Mouse (Mus musculus) kidney, postnatal 10 days (tissue): ENCODE measurements at regions not wholly inside any gene's neighbourhood (a gene's known extent, or its start where the extent isn't known, plus 50 kb on each side); places are given as distances from the start of the nearest gene placed in this dataset.
A peak's percentile ranks its signal among the peaks of the same experiment; 100 is the strongest.

Source experiments
- DNase-seq: peaks from one replicate; pipeline ENCODE4 v3.0.0; 2021; ENCODE audit warnings: mixed read lengths

DNA sequence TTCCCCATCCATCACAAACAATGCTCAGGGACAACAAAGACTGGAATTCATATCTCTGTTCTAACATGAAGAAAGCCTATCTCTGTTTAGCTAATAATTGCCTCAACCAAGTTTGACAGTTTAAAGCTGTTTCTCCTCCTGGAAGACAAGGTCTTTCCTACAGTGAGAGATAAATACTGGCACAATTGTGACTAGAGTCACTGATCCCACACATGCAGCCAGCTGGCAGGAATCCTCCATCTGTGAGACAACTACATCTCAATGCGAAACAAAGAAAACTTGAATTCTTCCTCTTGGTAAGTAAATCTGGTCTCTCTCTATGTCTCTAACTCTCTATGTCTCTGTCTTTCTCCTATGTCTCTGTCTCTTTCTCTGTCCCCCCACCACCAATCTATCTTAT is 239.1 kb upstream of the Nsun2 start:
- no peak for DNase-seq

DNA sequence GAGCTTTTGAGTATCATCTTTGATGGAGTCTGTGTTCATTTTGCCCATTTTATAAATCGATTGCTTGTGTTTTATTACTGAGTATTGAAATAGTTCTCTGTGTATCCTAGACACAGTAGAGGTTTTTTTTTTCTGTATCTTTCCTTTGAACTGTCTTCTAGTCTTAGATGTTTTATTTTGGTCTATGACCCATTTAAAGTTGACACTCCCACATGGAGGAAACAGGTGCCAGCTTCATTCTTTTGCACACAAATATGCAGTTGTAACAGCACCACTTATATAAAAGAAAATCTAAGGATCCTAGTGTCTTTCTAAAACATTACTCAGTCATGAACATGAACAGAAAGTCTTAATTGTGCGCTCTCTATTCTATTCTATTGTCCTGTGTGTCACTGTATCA is 230.2 kb upstream of the Nsun2 start:
- DNase-seq: no peak

DNA sequence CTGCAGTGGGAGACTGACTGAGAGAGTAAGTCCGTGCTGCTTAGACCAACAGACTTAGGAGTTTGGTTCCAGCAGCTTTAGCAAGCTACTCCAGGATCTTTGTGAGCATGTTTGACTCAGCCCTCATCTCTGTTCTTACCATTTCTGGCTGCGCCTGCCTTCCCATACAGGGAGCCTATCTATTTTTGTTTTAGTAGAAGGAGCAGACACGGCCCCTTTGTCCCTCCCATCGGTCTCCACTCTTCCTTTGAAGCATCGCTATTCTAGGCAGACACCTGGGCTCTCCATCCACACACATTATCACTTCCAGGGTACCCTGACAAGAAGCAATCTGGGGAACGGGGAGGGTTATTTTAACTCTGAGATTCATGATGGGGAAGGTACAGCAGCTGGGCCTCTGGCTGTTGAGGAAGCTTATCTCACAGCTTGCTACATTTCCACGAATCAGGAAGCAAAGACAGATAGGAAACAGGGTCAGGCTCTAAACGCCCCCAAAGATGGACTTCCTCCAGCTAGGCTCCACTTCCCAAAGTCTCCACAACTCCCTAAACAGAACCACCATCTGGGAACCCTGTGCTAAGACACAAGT is 203.0 kb upstream of the Nsun2 start:
- DNase-seq: no peak

DNA sequence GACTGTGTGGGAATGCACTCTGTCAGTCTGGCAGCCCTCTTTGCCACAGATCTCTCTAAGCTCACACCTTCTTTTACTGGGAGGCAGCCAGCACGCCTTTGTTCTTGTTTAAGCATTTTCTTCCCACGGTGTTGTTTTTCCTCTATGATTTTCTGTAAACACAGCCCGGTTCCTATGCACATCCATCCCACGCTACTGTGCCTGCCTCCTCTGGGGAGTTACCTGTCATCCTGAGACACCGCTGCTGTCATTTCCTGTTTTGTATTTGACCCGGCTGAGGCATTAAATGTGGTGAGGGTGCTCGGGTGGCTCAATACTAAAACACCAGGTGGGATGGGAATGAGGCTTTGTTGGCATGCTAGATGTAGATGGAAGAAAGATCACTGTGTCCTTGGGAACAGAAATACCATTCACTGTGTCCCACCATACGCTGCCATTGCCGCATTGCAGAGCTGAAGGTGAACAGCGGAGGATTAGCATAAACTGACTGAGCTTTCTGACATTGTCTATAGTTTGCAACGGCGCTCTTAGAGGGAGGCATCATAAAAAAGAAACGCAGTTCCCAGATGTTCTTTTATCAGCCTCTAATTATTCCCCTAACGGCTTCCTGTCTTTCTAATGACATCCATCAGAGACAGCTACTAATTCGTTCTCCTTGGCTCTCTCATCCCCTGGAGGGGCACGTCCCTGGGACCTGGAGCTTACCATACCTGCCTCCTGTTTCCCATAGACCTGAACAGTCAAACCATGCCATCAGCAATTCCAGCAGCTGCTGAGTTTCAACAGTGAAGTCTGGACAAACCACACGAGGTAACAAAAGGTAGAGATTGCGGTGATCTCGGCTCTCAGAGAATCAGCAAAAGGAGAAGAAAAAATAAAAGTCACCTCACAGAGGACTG is 201.8 kb upstream of the Nsun2 start:
- DNase-seq: no peak

- DNase-seq: no peak
These were observed 189.7 kb upstream of the Nsun2 start for GRCm38 (mm10) chr13:69343806-69344205.

DNA sequence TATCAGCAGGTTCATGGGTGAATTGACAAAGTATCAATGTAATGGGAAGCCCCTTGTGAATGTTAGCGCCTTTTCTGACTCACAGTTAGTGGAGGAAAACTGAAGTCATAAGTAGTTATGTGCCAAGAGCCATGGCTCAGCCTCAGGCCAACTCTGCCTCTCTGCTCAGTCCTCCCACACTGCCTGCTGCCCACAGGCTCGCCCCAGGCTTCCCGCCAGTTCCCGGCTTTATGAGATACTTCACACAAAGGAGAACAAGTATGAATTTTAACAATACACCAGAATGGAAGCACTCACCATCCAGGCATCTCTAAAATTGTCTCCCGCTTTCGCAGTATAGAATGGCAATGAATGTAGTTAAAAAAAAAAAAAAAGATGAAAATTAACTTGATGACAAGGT is 176.1 kb upstream of the Nsun2 start:
- no peak for DNase-seq

DNA sequence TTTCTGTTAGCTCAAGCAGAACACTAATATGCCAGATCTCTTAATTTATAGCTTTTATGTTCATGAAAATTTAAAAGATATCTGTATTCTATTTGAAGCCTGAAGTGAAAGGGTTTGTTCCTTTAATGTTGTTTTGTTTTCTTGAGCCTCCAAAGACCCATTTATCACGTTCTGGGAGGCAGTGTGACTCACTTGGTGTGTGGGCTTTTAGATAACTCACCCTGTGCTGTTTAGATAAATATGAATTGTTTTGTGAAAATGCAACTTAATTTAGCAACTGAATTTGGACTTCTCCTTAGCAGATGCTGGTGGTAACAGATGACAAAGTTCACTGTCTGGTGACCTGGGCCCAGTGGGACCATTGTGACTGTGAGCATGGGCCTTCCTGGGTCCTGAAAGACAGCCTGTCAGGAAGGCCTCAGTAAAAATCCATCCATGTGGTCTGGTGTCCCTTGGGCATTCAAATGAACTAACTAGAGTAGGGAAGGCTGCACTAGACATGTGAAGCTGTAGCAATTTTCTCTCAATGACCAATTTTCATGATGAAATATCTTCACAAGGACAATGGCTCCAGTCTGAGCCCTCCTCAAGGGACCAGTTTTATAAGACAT is 167.6 kb upstream of the Nsun2 start:
- DNase-seq: peak; percentile 12

DNA sequence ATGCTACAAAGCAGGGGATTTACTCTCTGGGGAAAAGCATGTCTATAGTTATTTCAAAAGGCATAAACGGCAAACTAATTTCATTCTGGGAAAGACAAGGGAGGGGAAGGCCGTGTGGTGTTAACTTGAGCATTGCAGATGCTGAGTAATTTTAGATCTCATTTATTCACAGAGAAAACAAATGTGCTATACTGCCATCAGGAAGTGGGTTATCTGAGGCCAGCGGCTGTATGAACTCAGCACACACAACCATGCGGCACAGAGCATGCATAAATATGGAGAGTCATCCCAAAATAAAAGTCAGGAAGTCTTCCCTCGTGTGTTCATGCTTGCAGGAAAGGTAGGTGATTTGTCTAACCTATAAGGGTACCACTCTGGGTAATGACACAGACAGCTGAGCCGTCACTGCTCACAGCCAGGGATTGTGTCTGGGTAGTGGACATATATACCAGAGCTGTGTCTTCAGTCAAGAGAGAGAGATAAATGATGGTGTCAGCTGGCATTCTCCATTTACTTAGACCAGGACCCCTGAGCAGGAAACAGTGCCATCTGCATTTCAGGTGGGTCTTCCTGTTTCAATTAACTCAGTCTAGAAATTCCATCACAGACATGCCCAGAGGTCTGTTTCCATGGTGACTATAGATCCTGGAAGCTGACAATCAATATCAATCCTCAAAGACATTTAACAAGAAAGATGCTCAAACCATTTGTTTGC is 160.3 kb upstream of the Nsun2 start:
- DNase-seq: no peak

DNA sequence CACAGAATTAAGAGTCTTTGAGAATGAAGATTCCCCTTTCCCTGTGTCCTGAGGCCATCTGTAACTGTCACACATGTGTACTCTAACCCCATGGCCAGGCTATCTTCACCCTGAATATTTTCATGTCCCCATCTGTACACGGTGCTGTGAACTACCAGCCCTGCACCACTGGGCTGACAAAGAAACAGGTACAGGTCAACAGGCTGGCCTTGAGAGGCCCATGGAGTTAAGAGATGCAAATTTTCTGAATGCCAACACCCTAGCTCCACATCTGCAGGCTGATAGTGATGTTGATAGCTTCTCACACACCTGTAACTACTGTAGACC is 159.8 kb upstream of the Nsun2 start:
- DNase-seq: no peak

DNA sequence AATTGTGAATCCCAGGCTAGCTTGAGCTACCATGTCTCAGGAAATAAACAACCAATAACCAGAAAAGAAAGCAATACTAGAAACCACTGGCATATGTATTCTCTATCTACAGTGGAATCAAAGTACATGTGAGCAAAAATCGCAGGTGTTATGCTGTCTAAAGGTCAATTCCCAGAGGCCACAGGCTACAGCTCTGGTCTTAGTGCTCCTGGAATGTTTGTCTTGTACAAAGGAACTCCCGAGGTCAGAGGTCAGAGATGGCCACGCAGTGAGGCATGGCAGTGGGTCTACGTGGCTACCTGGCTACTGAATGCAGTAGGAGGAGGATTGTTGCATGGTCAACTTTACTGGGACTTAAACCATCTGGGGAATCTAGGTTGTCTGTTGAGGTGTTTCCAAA is 153.1 kb upstream of the Nsun2 start:
- DNase-seq: no peak

GRCm38 (mm10) chr13:69384767-69385166 is 148.8 kb upstream of the Nsun2 start:
- no peak for DNase-seq

DNA sequence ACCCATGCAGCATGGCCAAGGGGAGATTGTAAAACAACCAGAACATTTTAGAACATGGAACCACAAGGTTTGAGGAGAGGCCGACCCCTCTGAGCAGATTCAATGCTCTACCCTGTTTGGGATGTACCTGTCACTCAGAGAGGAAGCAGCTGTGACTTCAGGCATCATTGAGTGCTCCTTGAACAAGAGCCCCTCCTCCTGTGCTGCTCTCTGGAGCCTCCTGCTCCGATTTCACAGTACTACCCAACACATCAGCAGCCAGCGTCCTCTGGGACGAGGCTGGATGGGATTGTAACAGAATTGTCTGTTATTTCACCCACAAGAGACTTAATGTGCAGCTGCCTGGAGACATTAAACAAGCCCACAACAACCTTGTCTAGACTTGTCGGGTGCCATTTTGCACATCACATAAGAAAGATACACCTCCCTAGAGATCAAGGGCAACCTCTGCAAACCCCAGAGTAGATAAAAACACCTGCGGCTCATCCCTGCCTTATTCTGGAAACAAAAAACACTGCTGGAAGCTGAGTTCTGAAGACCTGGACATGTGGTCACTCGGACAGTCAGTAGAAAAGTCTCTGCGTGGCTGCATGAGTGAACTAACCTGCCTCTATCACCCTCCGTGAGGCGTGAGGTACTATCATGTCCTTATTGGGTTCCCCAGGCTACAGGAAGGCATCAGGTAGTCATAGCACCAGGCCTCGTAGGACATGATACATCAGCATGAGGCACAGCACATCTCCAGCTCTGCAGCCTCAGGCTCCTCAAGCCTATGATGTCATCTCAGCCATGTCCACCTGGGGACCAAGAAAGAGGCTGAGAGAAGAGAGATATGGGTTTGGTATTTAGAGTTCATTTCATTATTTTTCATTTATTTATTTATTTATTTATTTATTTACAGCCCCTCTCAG is 140.4 kb upstream of the Nsun2 start:
- DNase-seq: no peak

GRCm38 (mm10) chr13:69394544-69394943 is 139.0 kb upstream of the Nsun2 start:
- no peak for DNase-seq

- no peak for DNase-seq
These were observed 123.2 kb upstream of the Nsun2 start for GRCm38 (mm10) chr13:69410359-69410758.

- DNase-seq: no peak
These were observed 118.7 kb upstream of the Nsun2 start for GRCm38 (mm10) chr13:69414813-69415212.

GRCm38 (mm10) chr13:69416726-69417125 is 116.8 kb upstream of the Nsun2 start:
- DNase-seq: no peak

GRCm38 (mm10) chr13:69417855-69418478 is 115.6 kb upstream of the Nsun2 start:
- DNase-seq: no peak

GRCm38 (mm10) chr13:69420166-69420565 is 113.4 kb upstream of the Nsun2 start:
- no peak for DNase-seq

- DNase-seq: no peak
These were observed 111.6 kb upstream of the Nsun2 start for GRCm38 (mm10) chr13:69421966-69422365.

DNA sequence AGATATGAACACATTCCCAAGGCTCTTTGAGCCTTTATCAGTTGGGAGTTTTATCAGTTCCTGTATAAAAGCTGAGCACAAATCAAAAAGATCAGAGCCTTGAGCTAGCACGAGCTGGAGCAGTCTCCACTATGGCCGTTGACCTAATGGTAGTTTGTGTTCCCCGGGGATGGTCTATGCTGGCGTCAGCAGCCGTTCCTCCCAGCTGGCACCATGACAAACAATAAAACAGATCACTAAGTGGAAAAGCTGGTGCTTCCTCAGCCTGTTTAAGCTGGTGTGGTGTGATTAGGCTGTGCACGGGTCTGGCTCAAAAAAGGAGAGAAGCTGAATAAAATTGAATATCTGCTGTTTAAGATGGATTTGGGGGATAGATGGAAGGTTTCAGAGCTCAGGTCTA is 107.4 kb upstream of the Nsun2 start:
- DNase-seq: peak; percentile 72

DNA sequence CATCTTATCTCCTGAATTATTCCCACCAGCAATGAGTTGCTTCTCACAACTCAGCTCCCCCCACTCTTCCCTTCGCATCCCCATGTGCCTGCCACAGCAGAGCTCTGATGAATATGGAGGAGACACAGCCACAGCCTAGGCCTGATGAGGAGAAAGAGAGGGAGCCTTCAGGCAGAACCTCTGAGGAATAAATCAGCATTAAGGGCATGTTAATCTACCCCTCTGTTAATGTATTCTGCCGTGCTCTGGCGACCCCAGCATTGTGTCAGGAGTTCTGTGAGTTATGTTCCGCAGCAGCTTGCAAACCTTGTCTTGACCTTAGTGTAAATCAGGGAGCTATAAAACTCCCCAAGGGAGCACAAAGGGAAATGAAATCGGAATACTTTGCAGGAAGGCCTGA is 104.0 kb upstream of the Nsun2 start:
- peak; percentile 48 for DNase-seq
